Mouse (Mus musculus) heart, postnatal 14 days (tissue): ENCODE measurements around the gene Dnah5. TPM values are rescaled to one million over a fixed set of nuclear protein-coding genes. Genes with fewer than 3 reads are reported as not detected.
"Not testable (repeated sequence)": the region's sequence is repeated elsewhere in the genome, so short reads cannot be mapped to it uniquely, and the experiment has no call there.

ENCODE experiments used
- DNase-seq, 2 experiments: peaks; one replicate each; pipeline ENCODE4 v3.0.0; 2021 to 2022
- intact Hi-C: fragments of 180-260 bp; cut with DNase I; formaldehyde crosslinking; loops from one replicate; pipeline ENCODE4 v1.15.1; 2025
- total RNA-seq, 2 experiments: library from RNA; stranded (reverse); gene quantifications; 2 replicates each; pipeline ENCODE4 v1.2.3; 2021

Dnah5 gene
- total RNA-seq, 2 experiments from 2014 or later = 0.02 to 0.43 TPM

GRCm38 (mm10) chr15:28260250-28260649 lies 56.7 kb downstream of the Dnah5 start:
- DNase-seq = no peak
- intact Hi-C loops = no loop called here

GRCm38 (mm10) chr15:28299438-28299837 lies 95.9 kb downstream of the Dnah5 start:
- intact Hi-C loops = no loop called here
- no peak for DNase-seq

GRCm38 (mm10) chr15:28307131-28307530 lies 103.6 kb downstream of the Dnah5 start:
- intact Hi-C loops = no loop called here

GRCm38 (mm10) chr15:28307884-28308283 lies 104.3 kb downstream of the Dnah5 start:
- intact Hi-C loops = no loop called here
- no peak for DNase-seq

More at GRCm38 (mm10) chr15:28307131-28307530, 103.6 kb downstream of the Dnah5 start:
- no peak for DNase-seq

- no peak for DNase-seq
- intact Hi-C loops = no loop called here
Observed at GRCm38 (mm10) chr15:28310516-28310915, 107.0 kb downstream of the Dnah5 start.

GRCm38 (mm10) chr15:28313451-28313850 lies 109.9 kb downstream of the Dnah5 start:
- intact Hi-C loops = no loop called here
- DNase-seq = no peak

GRCm38 (mm10) chr15:28315812-28316528 lies 112.4 kb downstream of the Dnah5 start:
- DNase-seq = peak; percentile 5 to 25
- intact Hi-C loops = no loop called here

- no peak for DNase-seq
- intact Hi-C loops = no loop called here
Observed at GRCm38 (mm10) chr15:28322533-28322932, 119.0 kb downstream of the Dnah5 start.

GRCm38 (mm10) chr15:28326985-28327384 lies 123.4 kb downstream of the Dnah5 start:
- no peak for DNase-seq
- intact Hi-C loops = no loop called here

- intact Hi-C loops = no loop called here
- no peak for DNase-seq
Observed at GRCm38 (mm10) chr15:28327441-28327840, 123.9 kb downstream of the Dnah5 start.

GRCm38 (mm10) chr15:28341151-28341550 lies 137.6 kb downstream of the Dnah5 start:
- DNase-seq = no peak
- intact Hi-C loops = no loop called here

- intact Hi-C loops = no loop called here
- no peak for DNase-seq
Observed at GRCm38 (mm10) chr15:28367561-28367960, 164.0 kb downstream of the Dnah5 start.

- no peak for DNase-seq
- intact Hi-C loops = no loop called here
Observed at GRCm38 (mm10) chr15:28370431-28370830, 166.9 kb downstream of the Dnah5 start.

GRCm38 (mm10) chr15:28371506-28371905 lies 168.0 kb downstream of the Dnah5 start:
- DNase-seq = no peak
- intact Hi-C loops = no loop called here

- DNase-seq = no peak
- intact Hi-C loops = no loop called here
Observed at GRCm38 (mm10) chr15:28374394-28374793, 170.8 kb downstream of the Dnah5 start.

GRCm38 (mm10) chr15:28380909-28381308 lies 177.4 kb downstream of the Dnah5 start:
- DNase-seq = no peak
- intact Hi-C loops = no loop called here

GRCm38 (mm10) chr15:28393723-28394122 lies 190.2 kb downstream of the Dnah5 start:
- intact Hi-C loops, DNase-seq: not testable (repeated sequence)

GRCm38 (mm10) chr15:28395481-28395880 lies 191.9 kb downstream of the Dnah5 start:
- intact Hi-C loops = no loop called here

GRCm38 (mm10) chr15:28398472-28398871 lies 194.9 kb downstream of the Dnah5 start:
- intact Hi-C loops = no loop called here
- no peak for DNase-seq

More at GRCm38 (mm10) chr15:28395481-28395880, 191.9 kb downstream of the Dnah5 start:
- DNase-seq = no peak

GRCm38 (mm10) chr15:28399258-28399657 lies 195.7 kb downstream of the Dnah5 start:
- intact Hi-C loops = no loop called here
- no peak for DNase-seq

GRCm38 (mm10) chr15:28404630-28405029 lies 201.1 kb downstream of the Dnah5 start:
- no peak for DNase-seq
- intact Hi-C loops = no loop called here

GRCm38 (mm10) chr15:28405136-28405535 lies 201.6 kb downstream of the Dnah5 start:
- intact Hi-C loops = no loop called here
- DNase-seq = no peak

- intact Hi-C loops = no loop called here
- DNase-seq = no peak
Observed at GRCm38 (mm10) chr15:28439702-28440101, 236.2 kb downstream of the Dnah5 start.
